Mouse (Mus musculus) forebrain, embryonic 13.5 days (tissue): ENCODE results near the gene Arap1. TPM values are rescaled to one million over a fixed set of nuclear protein-coding genes. Genes with fewer than 3 reads are reported as not detected.

Experiments used
- ATAC-seq: fragments of 200-750 bp; cut with Nextera tagmentation; 2 replicates; pipeline ENCODE4 v1.8.0; 2017
- H3K27ac ChIP-seq: fragments of 300-500 bp; sonication (generic); 2 replicates; pipeline ENCODE4 v1.5.1; 2015; ENCODE audit warnings: inconsistent platforms, mild to moderate bottlenecking, moderate library complexity
- H3K27me3 ChIP-seq: fragments of 300-500 bp; sonication (generic); 2 replicates; pipeline ENCODE4 v1.6.1; 2015; ENCODE audit warnings: mild to moderate bottlenecking, inconsistent platforms
- H3K36me3 ChIP-seq: fragments of 300-500 bp; sonication (generic); 2 replicates; pipeline ENCODE4 v1.6.1; 2015; ENCODE audit warnings: mild to moderate bottlenecking, inconsistent platforms; ENCODE audit not compliant: poor library complexity, severe bottlenecking
- H3K4me1 ChIP-seq: fragments of 300-500 bp; sonication (generic); 2 replicates; pipeline ENCODE4 v1.6.1; 2015; ENCODE audit warnings: inconsistent platforms
- H3K4me2 ChIP-seq: fragments of 300-500 bp; sonication (generic); 2 replicates; pipeline ENCODE4 v1.6.1; 2015; ENCODE audit warnings: inconsistent platforms, mild to moderate bottlenecking, moderate library complexity
- H3K4me3 ChIP-seq: fragments of 300-500 bp; sonication (generic); 2 replicates; pipeline ENCODE4 v1.5.1; 2015; ENCODE audit warnings: mild to moderate bottlenecking, inconsistent platforms
- H3K9ac ChIP-seq: fragments of 300-500 bp; sonication (generic); 2 replicates; pipeline ENCODE4 v1.6.1; 2015; ENCODE audit warnings: mild to moderate bottlenecking, inconsistent platforms
- H3K9me3 ChIP-seq: fragments of 300-500 bp; sonication (generic); replicated peaks from 2 replicates; pipeline ENCODE4 v1.6.1; 2016; ENCODE audit warnings: inconsistent platforms
- whole genome bisulfite sequencing: fragments of 180-500 bp; shearing (Covaris S2); methylation state at CpG from one replicate; pipeline ENCODE4 v1.1.7; 2015; 5-methylcytosine and 5-hydroxymethylcytosine counted together
- polyA plus RNA-seq: library from polyadenylated mRNA; unstranded; fragments of >200 nt; fragmentation: Nextera tagmentation; extraction: Ambion mirVana; gene quantifications from 2 replicates; pipeline ENCODE4 v1.2.1, GENCODE M21; 2015

The Arap1 gene
- polyA plus RNA-seq, 1 experiment from 2014 or later: 4.8 TPM

DNA sequence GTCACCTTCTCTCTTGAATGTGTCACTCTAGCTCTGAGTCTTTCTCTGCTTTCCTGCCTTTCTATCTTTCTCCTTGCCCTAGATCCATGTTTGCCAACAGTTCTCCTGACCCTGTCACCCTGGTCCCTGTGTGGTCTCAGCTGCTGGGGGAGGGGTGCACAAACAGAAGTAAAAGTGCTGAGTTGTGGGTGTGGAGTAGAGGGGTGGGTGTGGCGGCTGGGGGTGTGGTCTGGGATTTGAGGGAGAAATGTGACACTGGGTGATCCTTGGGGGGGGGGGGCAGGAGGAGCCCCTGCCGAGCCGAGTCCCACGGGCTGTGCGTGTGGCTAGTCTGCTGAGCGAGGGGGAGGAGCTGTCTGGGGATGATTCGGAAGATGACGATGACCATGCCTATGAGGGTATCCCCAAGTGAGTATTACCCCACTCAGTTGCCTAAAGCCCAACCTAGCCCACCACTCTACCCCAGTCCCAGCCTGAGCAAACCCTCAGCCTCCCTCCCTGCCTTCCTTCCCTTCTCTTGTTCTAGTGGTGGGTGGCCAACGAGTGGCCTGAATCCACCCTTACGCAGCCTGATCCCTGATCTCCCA lies 38.1 kb downstream of the Arap1 start:
- H3K27me3 ChIP-seq: 0 out of 2 replicates have a peak, but pooled peaks cover 2% of the 10 kb centered on the region

DNA sequence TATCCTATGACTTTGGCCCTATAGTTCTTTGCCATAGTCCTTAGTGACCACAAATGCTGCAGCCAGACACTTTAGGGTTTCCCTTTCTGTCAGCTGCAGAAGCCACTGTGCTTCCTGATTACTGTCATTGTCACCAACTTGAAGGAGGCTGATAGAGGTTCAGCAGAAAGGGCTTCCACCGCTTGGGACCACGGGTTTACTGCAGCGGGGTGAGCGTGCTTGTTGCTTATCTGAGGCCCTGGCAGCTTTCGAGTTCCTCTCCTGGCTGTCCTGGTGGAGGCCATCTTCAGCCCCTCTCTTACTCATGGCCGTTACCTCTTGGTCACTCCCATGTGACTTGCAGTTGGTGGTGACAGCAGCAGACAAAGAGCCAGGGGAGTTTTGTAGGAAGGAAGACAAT lies 41.4 kb downstream of the Arap1 start:
- peaks cover 13% of the 10 kb centered on the region; the same call in 1 of the 2 replicates for H3K4me1 ChIP-seq
- no peaks in the 10 kb centered on the region for H3K9me3 ChIP-seq
- H3K4me3 ChIP-seq: no peak overlapping the region
- WGBS: 95% methylated on average over 6 of the region's 6 CpGs
- no peak for ATAC-seq
- H3K27ac ChIP-seq: no peak overlapping the region
- H3K9ac ChIP-seq: no peak overlapping the region
- H3K36me3 ChIP-seq: no peaks in the 10 kb centered on the region
- 0 out of 2 replicates have a peak, but pooled peaks cover 2% of the 10 kb centered on the region for H3K27me3 ChIP-seq
- no peak overlapping the region for H3K4me2 ChIP-seq

More for the DNA sequence above, 38.1 kb downstream of the Arap1 start:
- no peak overlapping the region for H3K27ac ChIP-seq
- H3K9ac ChIP-seq: no peak overlapping the region
- no peaks in the 10 kb centered on the region for H3K4me1 ChIP-seq
- no peak overlapping the region for H3K4me3 ChIP-seq
- no peak overlapping the region for H3K4me2 ChIP-seq
- ATAC-seq: no peak
- H3K9me3 ChIP-seq: no peaks in the 10 kb centered on the region
- H3K36me3 ChIP-seq: no peaks in the 10 kb centered on the region
- WGBS: 76% methylated on average over 7 of the region's 10 CpGs

DNA sequence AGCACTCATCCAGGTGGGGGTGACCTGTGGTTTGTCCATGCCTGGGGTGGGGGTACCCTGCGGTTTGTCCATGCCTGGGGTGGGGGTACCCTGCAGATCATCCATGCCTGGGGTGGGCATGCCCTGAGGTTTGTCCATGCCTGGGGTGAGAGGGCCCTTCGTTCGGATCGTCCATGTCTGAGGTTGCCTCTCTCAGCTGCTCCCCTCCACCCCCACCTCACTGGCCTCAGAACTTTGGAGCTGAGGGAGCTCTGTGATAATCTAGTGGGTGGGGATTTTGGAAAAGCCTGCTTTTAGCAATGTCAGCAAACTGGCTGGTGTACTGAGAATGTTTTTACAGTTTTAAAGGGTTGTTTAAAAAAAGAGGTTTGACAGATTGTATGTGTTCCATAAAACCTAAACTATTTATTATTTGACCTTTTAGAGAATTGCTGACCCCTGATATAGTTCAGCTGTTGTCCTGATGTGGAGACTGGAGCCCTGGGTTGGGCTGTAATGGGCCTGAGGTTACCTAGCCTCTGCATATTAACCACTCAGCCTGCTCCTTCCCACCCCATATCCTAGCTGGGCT lies 44.1 kb downstream of the Arap1 start:
- H3K4me3 ChIP-seq: no peak overlapping the region
- no peaks in the 10 kb centered on the region for H3K27me3 ChIP-seq
- no peak overlapping the region for H3K27ac ChIP-seq
- H3K4me2 ChIP-seq: no peak overlapping the region
- ATAC-seq: no peak
- no peak overlapping the region for H3K9ac ChIP-seq
- H3K4me1 ChIP-seq: peaks cover 13% of the 10 kb centered on the region; the same call in 1 of the 2 replicates
- no peaks in the 10 kb centered on the region for H3K36me3 ChIP-seq
- 84% methylated on average over 4 of the region's 4 CpGs for WGBS
- no peaks in the 10 kb centered on the region for H3K9me3 ChIP-seq

DNA sequence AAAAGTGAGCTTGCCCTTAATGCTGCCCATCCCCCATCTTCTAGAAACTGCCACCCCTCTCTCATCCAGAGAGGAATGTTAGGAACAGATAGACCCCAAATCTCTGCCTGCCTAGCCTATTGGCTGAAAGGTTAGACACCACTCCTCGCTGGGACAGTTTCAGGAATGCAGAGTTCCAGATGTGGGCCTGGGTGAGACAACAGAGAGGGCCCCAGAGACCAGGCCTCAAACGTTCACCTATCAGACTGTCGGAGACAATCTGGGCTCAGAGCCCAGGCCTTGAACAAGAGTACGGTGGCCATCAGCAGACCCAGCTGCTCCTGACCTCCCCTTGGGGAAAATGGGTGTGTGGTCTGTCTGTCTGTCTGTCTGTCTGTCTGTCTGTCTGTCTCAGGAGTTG lies 45.1 kb downstream of the Arap1 start:
- Histone ChIP-seq H3K36me3 (no peaks in the 10 kb centered on the region), H3K4me2 (no peak overlapping the region), H3K9ac (no peak overlapping the region), H3K27me3 (no peaks in the 10 kb centered on the region), H3K4me3 (no peak overlapping the region), H3K4me1 (peaks cover 13% of the 10 kb centered on the region; the same call in 1 of the 2 replicates), H3K27ac (no peak overlapping the region), H3K9me3 (no peaks in the 10 kb centered on the region)
- WGBS: 71% methylated on average over 4 of the region's 4 CpGs
- no peak for ATAC-seq

DNA sequence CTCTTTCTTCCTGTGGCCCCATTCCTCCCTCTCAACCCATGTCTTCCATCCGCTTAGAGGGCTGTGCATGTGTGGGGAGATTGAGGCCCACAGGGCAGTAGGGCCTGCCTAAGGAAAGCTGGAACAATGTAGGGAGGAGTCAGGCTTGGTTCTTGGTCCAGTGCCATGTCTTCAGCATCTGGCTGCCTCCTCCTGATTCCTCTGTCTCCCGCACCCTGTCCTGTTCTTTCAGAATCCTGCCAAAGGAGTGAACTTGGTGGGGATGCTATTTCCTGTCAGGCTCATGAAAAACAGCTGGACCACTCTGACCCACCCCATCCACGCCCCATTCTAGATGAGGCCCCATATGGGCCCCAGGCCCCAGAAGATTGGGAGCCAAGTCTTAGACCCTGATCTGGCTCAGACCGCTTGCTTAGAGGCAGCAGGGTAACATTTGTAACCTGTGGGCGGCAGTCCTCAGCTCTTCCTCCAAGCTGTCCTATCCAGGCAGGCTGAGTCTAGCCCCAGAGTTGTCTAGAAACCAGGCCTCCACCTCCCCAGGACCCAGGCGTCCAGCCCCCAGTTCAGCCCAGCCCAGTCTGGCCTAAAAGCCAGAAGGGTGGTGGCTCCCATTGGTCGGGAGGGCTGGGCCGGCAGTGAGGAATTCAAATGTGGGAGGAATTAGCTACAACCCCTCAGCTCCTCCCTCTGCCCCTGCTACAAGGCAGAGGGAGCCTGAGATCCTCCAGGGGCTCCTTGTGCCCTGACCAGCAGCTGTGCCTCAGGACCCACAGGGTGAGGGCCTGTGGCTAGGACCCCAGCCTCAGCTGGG lies 46.0 kb downstream of the Arap1 start:
- Histone ChIP-seq H3K27me3 (no peaks in the 10 kb centered on the region), H3K4me1 (peaks cover 13% of the 10 kb centered on the region; the same call in 1 of the 2 replicates), H3K36me3 (no peaks in the 10 kb centered on the region), H3K27ac (no peak overlapping the region), H3K9me3 (no peaks in the 10 kb centered on the region), H3K4me3 (no peak overlapping the region), H3K9ac (no peak overlapping the region), H3K4me2 (no peak overlapping the region)
- no peak for ATAC-seq
- WGBS: 40% methylated on average over 8 of the region's 8 CpGs

DNA sequence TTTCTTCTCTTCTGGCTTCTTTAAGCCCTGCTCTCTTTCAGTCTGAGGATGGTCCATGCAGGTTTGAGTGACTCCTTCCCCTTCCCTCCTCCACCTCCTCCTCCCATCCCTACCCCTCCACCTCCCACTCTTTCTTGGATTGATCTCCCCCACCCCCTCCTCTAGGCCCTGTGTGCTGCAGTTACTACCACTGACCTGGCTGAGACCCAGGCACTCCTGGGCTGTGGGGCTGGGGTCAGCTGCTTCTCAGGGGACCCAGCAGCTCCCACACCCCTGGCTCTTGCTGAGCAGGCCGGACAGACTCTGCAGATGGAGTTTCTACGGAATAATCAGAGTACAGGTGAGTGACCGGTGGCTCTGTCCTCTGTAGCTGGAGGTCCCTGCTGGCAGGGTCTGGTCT lies 46.7 kb downstream of the Arap1 start:
- H3K27me3 ChIP-seq: no peaks in the 10 kb centered on the region
- H3K27ac ChIP-seq: no peak overlapping the region
- H3K9ac ChIP-seq: no peak overlapping the region
- ATAC-seq: no peak
- 71% methylated on average over 3 of the region's 3 CpGs for WGBS
- H3K9me3 ChIP-seq: no peaks in the 10 kb centered on the region
- H3K4me1 ChIP-seq: peaks cover 13% of the 10 kb centered on the region; the same call in 1 of the 2 replicates
- no peaks in the 10 kb centered on the region for H3K36me3 ChIP-seq
- H3K4me3 ChIP-seq: no peak overlapping the region
- H3K4me2 ChIP-seq: no peak overlapping the region

DNA sequence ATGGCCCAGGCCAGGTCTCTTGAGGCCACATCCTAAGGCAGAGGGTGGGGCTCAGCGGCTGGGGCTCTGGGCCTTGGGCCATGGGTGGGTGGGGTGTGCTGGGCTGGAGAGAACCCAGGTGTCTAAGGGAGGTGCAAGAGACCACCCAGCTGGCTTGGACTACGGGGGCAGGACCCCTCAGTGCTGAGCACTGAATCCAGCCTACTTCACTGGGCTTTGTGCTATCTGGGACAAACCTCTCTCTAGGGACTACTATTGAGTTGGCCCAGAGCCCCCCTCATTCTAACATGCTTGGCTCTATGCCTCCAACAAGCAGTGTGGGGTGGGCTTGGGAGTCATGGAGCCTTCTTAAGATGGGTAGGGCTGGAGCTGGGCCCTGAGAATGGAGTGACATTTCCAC lies 47.6 kb downstream of the Arap1 start:
- H3K4me1 ChIP-seq: peaks cover 13% of the 10 kb centered on the region; the same call in 1 of the 2 replicates
- no peak overlapping the region for H3K9ac ChIP-seq
- no peaks in the 10 kb centered on the region for H3K9me3 ChIP-seq
- no peaks in the 10 kb centered on the region for H3K36me3 ChIP-seq
- H3K27ac ChIP-seq: no peak overlapping the region
- WGBS: 91% methylated on average over 2 of the region's 2 CpGs
- no peak overlapping the region for H3K4me3 ChIP-seq
- ATAC-seq: no peak
- no peaks in the 10 kb centered on the region for H3K27me3 ChIP-seq
- H3K4me2 ChIP-seq: no peak overlapping the region

DNA sequence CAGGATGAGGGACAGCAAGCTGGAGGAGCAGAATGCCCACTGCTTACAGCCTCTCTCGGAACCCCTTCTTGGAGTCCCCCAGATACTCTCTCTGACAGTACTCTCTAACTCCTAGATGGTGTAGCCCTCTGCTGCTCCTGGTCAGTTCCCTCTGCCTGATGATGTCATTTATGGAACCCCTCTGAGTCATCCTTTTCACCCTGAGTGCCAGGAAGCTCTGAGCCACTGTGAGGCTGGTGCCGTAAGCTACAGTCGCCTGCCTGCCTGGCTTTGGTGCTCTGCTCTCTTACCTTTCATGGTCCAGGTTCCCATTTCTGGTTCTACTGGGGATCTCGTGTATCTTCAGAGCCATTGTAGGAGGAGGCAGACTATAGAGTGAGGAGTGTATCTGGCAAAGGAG lies 49.3 kb downstream of the Arap1 start:
- no peaks in the 10 kb centered on the region for H3K27me3 ChIP-seq
- no peak for ATAC-seq
- H3K27ac ChIP-seq: no peak overlapping the region
- no peak overlapping the region for H3K9ac ChIP-seq
- H3K9me3 ChIP-seq: no peaks in the 10 kb centered on the region
- H3K4me1 ChIP-seq: peaks cover 13% of the 10 kb centered on the region; the same call in 1 of the 2 replicates
- H3K36me3 ChIP-seq: no peaks in the 10 kb centered on the region
- 91% methylated on average over 4 of the region's 4 CpGs for WGBS
- no peak overlapping the region for H3K4me2 ChIP-seq
- no peak overlapping the region for H3K4me3 ChIP-seq

DNA sequence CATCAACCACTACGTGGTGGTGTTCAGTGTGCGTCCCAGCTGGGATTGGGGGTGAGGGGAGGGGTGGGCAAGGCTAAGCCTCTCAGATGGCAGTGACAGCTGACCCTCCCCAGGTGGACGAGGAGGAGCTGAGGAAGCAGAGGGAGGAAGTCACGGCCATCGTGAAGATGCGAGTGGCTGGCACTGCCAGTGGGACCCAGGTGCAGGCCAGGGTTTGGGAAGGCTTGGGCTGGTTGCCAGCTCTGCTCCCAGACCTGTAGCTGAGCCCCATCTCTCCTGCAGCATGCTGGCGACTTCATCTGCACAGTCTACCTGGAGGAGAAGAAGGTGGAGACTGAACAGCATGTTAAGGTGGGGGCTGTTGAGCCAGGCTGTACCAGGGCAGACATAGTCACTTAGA lies 53.6 kb downstream of the Arap1 start:
- no peak for ATAC-seq
- Histone ChIP-seq H3K27ac (no peak overlapping the region), H3K9ac (no peak overlapping the region), H3K36me3 (no peaks in the 10 kb centered on the region), H3K4me1 (no peaks in the 10 kb centered on the region), H3K27me3 (no peaks in the 10 kb centered on the region), H3K4me2 (no peak overlapping the region), H3K9me3 (no peaks in the 10 kb centered on the region), H3K4me3 (no peak overlapping the region)
- whole genome bisulfite sequencing: 88% methylated on average over 7 of the region's 7 CpGs

DNA sequence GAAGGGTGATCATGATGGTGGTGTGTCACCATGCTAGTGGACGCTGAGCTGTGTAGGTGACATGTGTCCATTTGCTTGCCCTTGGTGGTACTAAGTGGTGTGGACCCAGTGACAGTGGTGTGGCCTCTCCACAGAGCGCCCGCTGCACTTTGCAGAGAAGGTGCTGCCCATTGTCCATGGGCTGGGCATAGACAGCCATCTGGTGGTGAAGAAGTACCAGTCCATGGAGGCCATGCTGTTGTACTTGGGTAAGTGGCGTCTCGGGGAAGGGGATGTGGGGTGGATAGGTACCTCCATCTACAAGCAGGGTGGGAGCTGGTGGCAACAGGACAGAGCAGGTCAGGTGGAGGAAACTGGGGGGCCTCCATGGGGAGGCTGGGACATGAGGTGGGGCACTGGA lies 56.0 kb downstream of the Arap1 start:
- 95% methylated on average over 5 of the region's 5 CpGs for WGBS
- Histone ChIP-seq H3K27me3 (no peaks in the 10 kb centered on the region), H3K36me3 (no peaks in the 10 kb centered on the region), H3K27ac (no peak overlapping the region), H3K4me2 (no peak overlapping the region), H3K9me3 (no peaks in the 10 kb centered on the region), H3K9ac (no peak overlapping the region), H3K4me1 (no peaks in the 10 kb centered on the region), H3K4me3 (no peak overlapping the region)
- ATAC-seq: no peak

DNA sequence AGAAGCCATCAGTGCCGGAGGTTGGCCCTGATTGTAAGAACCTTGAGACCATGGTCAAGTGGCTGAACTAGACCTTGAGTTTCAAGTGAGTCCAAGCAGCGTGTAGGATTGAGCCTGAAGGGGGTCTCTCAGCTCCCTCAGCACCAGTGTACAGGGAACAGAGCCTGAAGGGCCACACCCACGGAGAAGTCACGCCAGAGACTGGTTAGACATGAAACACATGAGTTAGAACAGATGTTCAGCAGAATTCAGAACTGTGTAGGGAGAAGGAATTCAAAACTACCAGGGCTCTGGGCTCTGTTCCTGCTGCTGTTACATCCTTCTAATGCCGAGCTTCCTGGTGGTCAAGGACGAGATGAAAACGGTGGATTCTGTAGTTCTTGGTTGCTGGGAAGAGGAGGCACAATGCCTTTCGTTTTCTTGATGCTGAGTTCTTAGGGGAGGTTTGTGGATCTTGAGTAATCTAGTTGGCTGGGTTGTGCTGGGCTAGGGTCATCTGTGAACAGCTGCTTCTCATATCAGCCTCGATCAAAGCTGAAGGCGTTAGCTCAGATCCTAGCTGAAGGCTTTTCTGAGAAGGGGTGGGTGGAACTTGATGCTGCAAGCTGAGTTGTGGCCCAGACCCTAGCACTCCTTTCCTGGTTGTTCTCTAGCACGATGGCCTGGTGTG lies 62.5 kb downstream of the Arap1 start, which contains the start of gene Gm45837:
TSS of gene Gm45837 (plus strand) at position 620 of the 670 bp plus-strand sequence.
- Histone ChIP-seq H3K4me3 (no peak within 1 kb of the TSS), H3K4me1 (peaks cover 13% of the 10 kb centered on the region), H3K4me2 (no peak within 1 kb of the TSS), H3K27me3 (no peaks in the 10 kb centered on the region), H3K9ac (no peak within 1 kb of the TSS), H3K36me3 (no peaks in the 10 kb centered on the region), H3K9me3 (no peaks in the 10 kb centered on the region), H3K27ac (no peak within 1 kb of the TSS)
- no peak for ATAC-seq
- 84% methylated on average over 11 of the region's 11 CpGs for WGBS

DNA sequence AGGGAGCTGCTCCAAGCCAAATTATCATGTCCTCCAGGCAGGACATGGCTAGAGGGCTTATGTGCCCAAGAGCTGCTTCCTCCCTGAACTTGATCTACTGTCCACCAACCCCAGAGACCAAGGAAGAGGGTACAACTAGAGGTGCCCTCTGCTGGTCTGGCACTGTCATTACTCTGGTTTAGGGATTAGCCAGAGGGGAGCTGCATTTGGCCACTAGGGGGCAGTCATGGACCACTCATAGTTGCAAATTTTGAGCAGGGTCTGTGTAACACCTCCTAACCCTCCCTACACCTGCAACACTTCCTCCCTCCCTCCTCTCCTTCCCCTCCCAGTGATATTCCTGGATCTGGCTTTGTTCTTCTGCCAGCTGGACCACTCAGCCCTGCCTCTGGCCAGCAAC lies 64.9 kb downstream of the Arap1 start:
- Histone ChIP-seq H3K4me1 (peaks cover 22% of the 10 kb centered on the region), H3K4me3 (no peak overlapping the region), H3K27ac (no peak overlapping the region)

More for the DNA sequence above, 64.9 kb downstream of the Arap1 start:
- peak; percentile 57 for ATAC-seq
- Histone ChIP-seq H3K9ac (no peak overlapping the region), H3K9me3 (no peaks in the 10 kb centered on the region), H3K27me3 (0 out of 2 replicates have a peak, but pooled peaks cover 12% of the 10 kb centered on the region), H3K4me2 (no peak overlapping the region), H3K36me3 (no peaks in the 10 kb centered on the region)
